Mouse (Mus musculus) natural killer cell, adult 2 months (primary cell): ENCODE data around the gene Gm17660.

Experiments used
- DNase-seq, 2 experiments: peaks; one replicate each; pipeline ENCODE4 v3.0.0; 2022; ENCODE audit warnings: low spot score in 2 of 2

The Gm17660 gene

GRCm38 (mm10) chr5:104077508-104077907 is at the start of gene Gm17660:
Gene Gm17660, minus strand, starts transcription at chr5:104077608.
- no peak for DNase-seq

- DNase-seq: no peak
Observed at GRCm38 (mm10) chr5:104126561-104127320, 49.3 kb upstream of the Gm17660 start.

- no peak for DNase-seq
Observed at GRCm38 (mm10) chr5:104124016-104124658, 46.7 kb upstream of the Gm17660 start.

- no peak for DNase-seq
Observed at GRCm38 (mm10) chr5:104115890-104116289, 38.5 kb upstream of the Gm17660 start.

GRCm38 (mm10) chr5:104115118-104115517 is 37.7 kb upstream of the Gm17660 start:
- DNase-seq: no peak

- DNase-seq: no peak
Observed at GRCm38 (mm10) chr5:104113491-104114172, 36.2 kb upstream of the Gm17660 start, which contains the start of gene Sparcl1. Gene Sparcl1, minus strand, starts transcription at chr5:104113733.

GRCm38 (mm10) chr5:104112511-104112910 is 35.1 kb upstream of the Gm17660 start:
- no peak for DNase-seq

GRCm38 (mm10) chr5:104112016-104112415 is 34.6 kb upstream of the Gm17660 start:
- no peak for DNase-seq

GRCm38 (mm10) chr5:104110171-104110920 is 32.9 kb upstream of the Gm17660 start:
- no peak for DNase-seq

GRCm38 (mm10) chr5:104109516-104109915 is 32.1 kb upstream of the Gm17660 start:
- no peak for DNase-seq

GRCm38 (mm10) chr5:104108879-104109369 is 31.5 kb upstream of the Gm17660 start:
- no peak for DNase-seq

GRCm38 (mm10) chr5:104108127-104108875 is 30.9 kb upstream of the Gm17660 start:
- DNase-seq: no peak

GRCm38 (mm10) chr5:104104111-104104510 is 26.7 kb upstream of the Gm17660 start:
- DNase-seq: no peak

GRCm38 (mm10) chr5:104103171-104103570 is 25.8 kb upstream of the Gm17660 start:
- no peak for DNase-seq

GRCm38 (mm10) chr5:104101678-104102531 is 24.5 kb upstream of the Gm17660 start:
- no peak for DNase-seq

GRCm38 (mm10) chr5:104096078-104096938 is 18.9 kb upstream of the Gm17660 start:
- no peak for DNase-seq

- DNase-seq: no peak
Observed at GRCm38 (mm10) chr5:104095416-104096077, 18.1 kb upstream of the Gm17660 start.

- DNase-seq: no peak
Observed at GRCm38 (mm10) chr5:104089751-104090150, 12.3 kb upstream of the Gm17660 start.
